Mouse (Mus musculus) MEL (cell line): ENCODE measurements around the gene Amer2. TPM values are rescaled to one million over a fixed set of nuclear protein-coding genes. Genes with fewer than 3 reads are reported as not detected.
"Not testable (repeated sequence)": the region's sequence is repeated elsewhere in the genome, so short reads cannot be mapped to it uniquely, and the experiment has no call there.

Experiments used
- DNase-seq: peaks from one replicate; pipeline ENCODE4 v3.0.0; 2011; ENCODE audit warnings: low read depth, low spot score
- H3K27ac ChIP-seq: 2 replicates; pipeline ENCODE4 v1.5.1; 2012; ENCODE audit warnings: low read depth, mild to moderate bottlenecking, control low read depth, low read length, moderate library complexity; ENCODE audit not compliant: control insufficient read depth
- H3K27me3 ChIP-seq, 2 experiments: fragments of 150-350 bp in 1 of 2; sonication (generic) in 1 of 2; 2 replicates each; pipeline ENCODE4 v1.6.1; 2012; ENCODE audit warnings: low read length in 2 of 2, mild to moderate bottlenecking in 2 of 2, improper control_type of control experiment in 1 of 2, moderate library complexity in 1 of 2; ENCODE audit not compliant: insufficient read depth in 2 of 2, control insufficient read depth in 1 of 2
- H3K36me3 ChIP-seq, 2 experiments: 2 replicates each; pipeline ENCODE4 v1.6.1; 2012 to 2014; ENCODE audit warnings: low read length in 2 of 2, improper control_type of control experiment in 1 of 2, inconsistent platforms in 1 of 2, mild to moderate bottlenecking in 1 of 2; ENCODE audit not compliant: insufficient read depth in 2 of 2, control insufficient read depth in 1 of 2
- H3K4me1 ChIP-seq, 2 experiments: fragments of 150-350 bp in 1 of 2; sonication (generic) in 1 of 2; 2 replicates each; pipeline ENCODE4 v1.6.1; 2012; ENCODE audit warnings: low read length in 2 of 2, improper control_type of control experiment in 1 of 2, mild to moderate bottlenecking in 1 of 2; ENCODE audit not compliant: insufficient read depth in 2 of 2, control insufficient read depth in 1 of 2
- H3K4me3 ChIP-seq, 2 experiments: fragments of 150-350 bp in 1 of 2; sonication (generic) in 1 of 2; 2 replicates each; pipeline ENCODE4 v1.5.1; 2012; ENCODE audit warnings: low read depth in 2 of 2, low read length in 2 of 2, mild to moderate bottlenecking in 2 of 2, moderate library complexity in 2 of 2, control low read depth in 1 of 2, improper control_type of control experiment in 1 of 2; ENCODE audit not compliant: control insufficient read depth in 1 of 2, insufficient read depth in 1 of 2
- H3K79me2 ChIP-seq: 2 replicates; pipeline ENCODE4 v1.6.1; 2012; ENCODE audit warnings: mild to moderate bottlenecking, low read length, moderate library complexity; ENCODE audit not compliant: control insufficient read depth, poor library complexity, insufficient read depth
- H3K9ac ChIP-seq: 2 replicates; pipeline ENCODE4 v1.6.1; 2012; ENCODE audit warnings: low read depth, mild to moderate bottlenecking, control low read depth, low read length, moderate library complexity; ENCODE audit not compliant: control insufficient read depth, poor library complexity, severe bottlenecking
- H3K9me3 ChIP-seq: fragments of 150-350 bp; sonication (generic); replicated peaks from 2 replicates; pipeline ENCODE4 v1.6.1; 2012; ENCODE audit warnings: mild to moderate bottlenecking, low read length, improper control_type of control experiment, moderate library complexity; ENCODE audit not compliant: insufficient read depth
- BHLHE40 ChIP-seq: IDR thresholded peaks from 2 replicates; pipeline ENCODE4 v1.6.1; 2012; ENCODE audit warnings: low read depth, mild to moderate bottlenecking, inconsistent platforms, low read length, improper control_type of control experiment, borderline replicate concordance
- CHD2 ChIP-seq: IDR thresholded peaks from 2 replicates; pipeline ENCODE4 v1.6.1; 2011; ENCODE audit warnings: low read length, improper control_type of control experiment
- ELF1 ChIP-seq: IDR thresholded peaks from 2 replicates; pipeline ENCODE4 v1.6.1; 2014; ENCODE audit warnings: low read depth, mild to moderate bottlenecking, inconsistent platforms, low read length, improper control_type of control experiment, moderate library complexity
- GABPA ChIP-seq: IDR thresholded peaks from 2 replicates; pipeline ENCODE4 v1.6.1; 2012; ENCODE audit warnings: low read depth, mild to moderate bottlenecking, inconsistent platforms, low read length, improper control_type of control experiment, moderate library complexity
- KAT2A ChIP-seq: conservative IDR thresholded peaks from 2 replicates; pipeline ENCODE4 v1.6.1; 2012; ENCODE audit warnings: low read depth, low read length, improper control_type of control experiment, inconsistent platforms
- MAFK ChIP-seq: IDR thresholded peaks from 2 replicates; pipeline ENCODE4 v1.6.1; 2011; ENCODE audit warnings: low read depth, mild to moderate bottlenecking, low read length, improper control_type of control experiment, borderline replicate concordance
- MAX ChIP-seq: IDR thresholded peaks from 2 replicates; pipeline ENCODE4 v1.6.1; 2011; ENCODE audit warnings: low read length, improper control_type of control experiment
- MAZ ChIP-seq: IDR thresholded peaks from 2 replicates; pipeline ENCODE4 v1.6.1; 2012; ENCODE audit warnings: low read depth, mild to moderate bottlenecking, inconsistent platforms, low read length, improper control_type of control experiment
- MEF2A ChIP-seq: IDR thresholded peaks from 2 replicates; pipeline ENCODE4 v1.6.1; 2014; ENCODE audit warnings: low read depth, mild to moderate bottlenecking, inconsistent platforms, low read length, improper control_type of control experiment; ENCODE audit not compliant: poor library complexity, insufficient replicate concordance, severe bottlenecking; ENCODE audit errors: extremely low read depth
- MXI1 ChIP-seq: IDR thresholded peaks from 2 replicates; pipeline ENCODE4 v1.6.1; 2011; ENCODE audit warnings: mild to moderate bottlenecking, low read depth, low read length, improper control_type of control experiment
- MYB ChIP-seq: IDR thresholded peaks from 2 replicates; pipeline ENCODE4 v1.6.1; 2011; ENCODE audit warnings: mild to moderate bottlenecking, low read depth, low read length, improper control_type of control experiment
- MYC ChIP-seq: IDR thresholded peaks from 2 replicates; pipeline ENCODE4 v1.6.1; 2011; ENCODE audit warnings: low read depth, mild to moderate bottlenecking, low read length, improper control_type of control experiment, moderate library complexity
- POLR2AphosphoS5 ChIP-seq: IDR thresholded peaks from 2 replicates; pipeline ENCODE4 v1.6.1; 2012; ENCODE audit warnings: low read depth, borderline replicate concordance, mild to moderate bottlenecking, inconsistent platforms, low read length, moderate library complexity, mixed read lengths
- RCOR1 ChIP-seq: IDR thresholded peaks from 2 replicates; pipeline ENCODE4 v1.6.1; 2012; ENCODE audit warnings: low read depth, mild to moderate bottlenecking, inconsistent platforms, low read length, improper control_type of control experiment
- UBTF ChIP-seq: IDR thresholded peaks from 2 replicates; pipeline ENCODE4 v1.6.1; 2012; ENCODE audit warnings: low read depth, mild to moderate bottlenecking, inconsistent platforms, low read length, improper control_type of control experiment, moderate library complexity, borderline replicate concordance; ENCODE audit not compliant: insufficient read depth
- ZC3H11A ChIP-seq: IDR thresholded peaks from 2 replicates; pipeline ENCODE4 v1.6.1; 2012; ENCODE audit warnings: low read depth, mild to moderate bottlenecking, inconsistent platforms, low read length, improper control_type of control experiment
- ZKSCAN1 ChIP-seq: IDR thresholded peaks from 2 replicates; pipeline ENCODE4 v1.6.1; 2012; ENCODE audit warnings: low read depth, mild to moderate bottlenecking, inconsistent platforms, low read length, improper control_type of control experiment, moderate library complexity
- ZMIZ1 ChIP-seq: IDR thresholded peaks from 2 replicates; pipeline ENCODE4 v1.6.1; 2012; ENCODE audit warnings: low read depth, mild to moderate bottlenecking, inconsistent platforms, low read length, improper control_type of control experiment, moderate library complexity
- ZNF384 ChIP-seq: IDR thresholded peaks from 2 replicates; pipeline ENCODE4 v1.6.1; 2012; ENCODE audit warnings: low read depth, mild to moderate bottlenecking, inconsistent platforms, low read length, improper control_type of control experiment
- polyA plus RNA-seq, 2 experiments: library from polyadenylated mRNA; stranded (reverse) in 1 of 2; unstranded in 1 of 2; fragments of >175 nt in 1 of 2; fragments of >200 nt in 1 of 2; gene quantifications; 2 replicates each; pipeline versions ENCODE4 v1.2.1 to v1.2.4; 2012; ENCODE audit warnings: low replicate concordance in 2 of 2, low read depth in 1 of 2; ENCODE audit not compliant: insufficient read length in 2 of 2, insufficient read depth in 1 of 2, missing spikeins in 1 of 2
- total RNA-seq: library from RNA; depleted of rRNA; stranded (reverse); fragments of 300-350 nt; gene quantifications from 2 replicates; pipeline ENCODE4 v1.2.3, GENCODE M21; 2012; rRNA removed

The Amer2 gene
- total RNA-seq, result not detected in 2 replicates
- polyA plus RNA-seq, result under 1 TPM in 1 of 2 experiments, not detected in 1; 0.01 TPM

- TF ChIP-seq ELF1, result no peak
- no peak for TF ChIP-seq POLR2AphosphoS5
- TF ChIP-seq RCOR1, result no peak
- TF ChIP-seq CHD2, result no peak
- no peak for TF ChIP-seq BHLHE40
- TF ChIP-seq GABPA, result no peak
- no peak for TF ChIP-seq KAT2A
- no peak for TF ChIP-seq MAFK
- TF ChIP-seq MAX, result no peak
- TF ChIP-seq ZNF384, result no peak
- no peak for TF ChIP-seq MYC
- no peak for TF ChIP-seq MYB
- TF ChIP-seq MAZ, result no peak
- no peak for TF ChIP-seq MEF2A
- TF ChIP-seq ZKSCAN1, result no peak
- TF ChIP-seq ZMIZ1, result no peak
- TF ChIP-seq UBTF, result no peak
- TF ChIP-seq ZC3H11A, result no peak
- TF ChIP-seq MXI1, result no peak
- no peaks in the 10 kb centered on the region for H3K4me1 ChIP-seq
- no peaks in the 10 kb centered on the region for H3K27me3 ChIP-seq
- no peak within 1 kb of the TSS for H3K27ac ChIP-seq
- H3K36me3 ChIP-seq, result no peaks in the 10 kb centered on the region
- no peaks in the 10 kb centered on the region for H3K79me2 ChIP-seq
- H3K9ac ChIP-seq, result no peak within 1 kb of the TSS
- H3K9me3 ChIP-seq, result no peaks in the 10 kb centered on the region
- H3K4me3 ChIP-seq, result no peak within 1 kb of the TSS
- no peak for DNase-seq
Observed at GRCm38 (mm10) chr14:60372821-60373309, at the start of gene Amer2. TSS of gene Amer2 (plus strand) at chr14:60373259.

- not testable (repeated sequence) for H3K27ac ChIP-seq, DNase-seq, H3K27me3 ChIP-seq, H3K4me1 ChIP-seq, H3K9ac ChIP-seq, H3K79me2 ChIP-seq, H3K4me3 ChIP-seq, H3K36me3 ChIP-seq, H3K9me3 ChIP-seq
Observed at GRCm38 (mm10) chr14:60340001-60340400, 33.1 kb upstream of the Amer2 start.
